Mouse (Mus musculus): ENCODE measurements around the gene Gm10197.

GRCm38 (mm10) chr19:53375299-53375698 lies 3.7 kb upstream of the Gm10197 start:
- TF ChIP-seq POLR2A (IDR thresholded peaks at IDR 0.05; ENCODE audit: borderline replicate concordance, extremely low read depth, insufficient read depth, insufficient read length, poor library complexity, severe bottlenecking) (no peak), CTCF (IDR thresholded peaks at IDR 0.05; ENCODE audit: borderline replicate concordance, extremely low read depth, insufficient read depth, insufficient read length) (no peak)

Data from brain, embryonic 14.5 days (tissue).